Mouse (Mus musculus) heart, adult 2 months (tissue): ENCODE data around the gene Slc25a34. TPM values are rescaled to one million over a fixed set of nuclear protein-coding genes. Genes with fewer than 3 reads are reported as not detected.

ENCODE experiments used
- DNase-seq, 2 experiments: peaks; one replicate each; pipeline ENCODE4 v3.0.0; 2021
- H3K27ac ChIP-seq: fragments of 200-600 bp; 2 replicates; pipeline ENCODE4 v1.8.1; 2022
- H3K27me3 ChIP-seq: fragments of 200-500 bp; 2 replicates; pipeline ENCODE4 v1.6.1; 2012; ENCODE audit warnings: mild to moderate bottlenecking, low read length, inconsistent platforms, mixed read lengths; ENCODE audit not compliant: control insufficient read depth, insufficient read depth
- H3K36me3 ChIP-seq: fragments of 200-500 bp; 2 replicates; pipeline ENCODE4 v1.6.1; 2012; ENCODE audit warnings: low read length, inconsistent platforms; ENCODE audit not compliant: control insufficient read depth, insufficient read depth
- H3K4me1 ChIP-seq: fragments of 200-500 bp; 2 replicates; pipeline ENCODE4 v1.6.1; 2011; ENCODE audit warnings: low read length; ENCODE audit not compliant: control insufficient read depth, insufficient read depth
- H3K4me3 ChIP-seq: fragments of 200-600 bp; 2 replicates; pipeline ENCODE4 v1.8.1; 2022
- H3K79me2 ChIP-seq: fragments of 200-500 bp; replicated peaks from 2 replicates; pipeline ENCODE4 v1.6.1; 2012; ENCODE audit warnings: mild to moderate bottlenecking, inconsistent platforms, low read length, moderate library complexity, mixed read lengths; ENCODE audit not compliant: control insufficient read depth, insufficient read depth
- H3K9ac ChIP-seq: fragments of 200-500 bp; 2 replicates; pipeline ENCODE4 v1.6.1; 2012; ENCODE audit warnings: low read depth, mild to moderate bottlenecking, control low read depth, inconsistent platforms, low read length, mixed read lengths
- CTCF ChIP-seq: fragments of 200-600 bp; IDR thresholded peaks from 2 replicates; pipeline ENCODE4 v1.8.1; 2022; ENCODE audit warnings: antibody characterized with exemption, mild to moderate bottlenecking, moderate library complexity
- EP300 ChIP-seq: fragments of 200-500 bp; IDR thresholded peaks from 2 replicates; pipeline ENCODE4 v1.6.1; 2011; ENCODE audit warnings: low read depth, low read length, control low read depth; ENCODE audit not compliant: insufficient read depth
- POLR2A ChIP-seq: fragments of 200-500 bp; IDR thresholded peaks from 2 replicates; pipeline ENCODE4 v1.6.1; 2011; ENCODE audit warnings: mild to moderate bottlenecking, low read depth, low read length, control low read depth; ENCODE audit not compliant: insufficient read depth
- WGBS: fragments of 180-500 bp; shearing (Covaris S2); methylation state at CpG from one replicate; pipeline ENCODE4 v1.1.7; 2018; 5-methylcytosine and 5-hydroxymethylcytosine counted together
- intact Hi-C: fragments of 180-260 bp; cut with DNase I; formaldehyde crosslinking; loops from one replicate; pipeline ENCODE4 v1.15.1; 2025
- polyA plus RNA-seq: library from polyadenylated mRNA; depleted of rRNA; stranded (reverse); fragments of >200 nt; gene quantifications from 2 replicates; pipeline ENCODE4 v1.2.3, GENCODE M21; 2012
- total RNA-seq, 2 experiments: library from RNA; stranded (reverse); gene quantifications; 2 replicates each; pipeline ENCODE4 v1.2.3; 2021

Slc25a34 gene
- total and polyA plus RNA-seq, 3 experiments = 118 to 183 (median 132) TPM

DNA sequence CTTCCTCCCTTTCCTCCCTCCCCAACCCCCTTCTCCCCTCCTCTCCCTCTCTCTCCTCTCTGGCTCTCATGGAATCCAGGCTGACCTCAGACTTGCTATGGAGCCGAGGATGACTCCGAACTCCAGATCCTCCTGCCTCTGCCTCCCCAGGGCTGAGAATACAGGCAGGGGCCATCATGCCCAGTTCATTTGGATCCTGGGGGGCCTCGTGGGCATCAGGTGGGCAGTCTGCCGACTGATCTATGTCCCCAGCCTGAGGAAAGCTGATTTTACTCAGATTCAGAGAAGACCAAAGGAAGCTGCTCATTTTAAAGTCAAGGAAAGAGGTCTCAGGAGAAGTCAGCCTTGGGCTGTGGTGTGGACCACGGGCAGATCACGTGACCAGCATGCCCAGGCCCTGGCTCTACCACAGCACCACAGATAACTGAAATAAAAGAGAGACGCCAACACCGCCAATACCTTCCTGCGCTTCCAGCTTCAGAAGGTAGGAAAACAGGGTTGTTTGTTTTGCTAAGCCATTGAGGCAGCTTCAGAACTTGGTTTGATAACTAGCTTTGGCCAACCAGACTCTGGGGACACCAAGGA is 4.2 kb downstream of the Slc25a34 start:
- Histone ChIP-seq H3K27me3 (no peaks in the 10 kb centered on the region), H3K36me3 (no peaks in the 10 kb centered on the region), H3K79me2 (no peaks in the 10 kb centered on the region), H3K9ac (no peak overlapping the region), H3K27ac (no peak overlapping the region), H3K4me3 (no peak overlapping the region), H3K4me1 (peaks cover 3% of the 10 kb centered on the region)
- no peak for TF ChIP-seq POLR2A
- no peak for TF ChIP-seq CTCF
- DNase-seq = no peak
- intact Hi-C loops = loop anchor here (2.0 to 5.0 kb wide), 2 partner anchors 21 to 103 kb away; partner anchors contain the start of gene Ddi2
- WGBS = 75% methylated on average over 9 of the region's 9 CpGs

GRCm38 (mm10) chr4:141618565-141619243 is 4.9 kb downstream of the Slc25a34 start, which contains the start of gene Tmem82:
Gene Tmem82, minus strand, starts transcription at chr4:141618633.
- peak; percentile 69 to 71 for DNase-seq
- WGBS = 17% methylated on average over 20 of the region's 20 CpGs
- intact Hi-C loops = loop anchor here (1.0 to 5.0 kb wide), 3 partner anchors 20 to 235 kb away; partner anchors contain the start of gene Ddi2

DNA sequence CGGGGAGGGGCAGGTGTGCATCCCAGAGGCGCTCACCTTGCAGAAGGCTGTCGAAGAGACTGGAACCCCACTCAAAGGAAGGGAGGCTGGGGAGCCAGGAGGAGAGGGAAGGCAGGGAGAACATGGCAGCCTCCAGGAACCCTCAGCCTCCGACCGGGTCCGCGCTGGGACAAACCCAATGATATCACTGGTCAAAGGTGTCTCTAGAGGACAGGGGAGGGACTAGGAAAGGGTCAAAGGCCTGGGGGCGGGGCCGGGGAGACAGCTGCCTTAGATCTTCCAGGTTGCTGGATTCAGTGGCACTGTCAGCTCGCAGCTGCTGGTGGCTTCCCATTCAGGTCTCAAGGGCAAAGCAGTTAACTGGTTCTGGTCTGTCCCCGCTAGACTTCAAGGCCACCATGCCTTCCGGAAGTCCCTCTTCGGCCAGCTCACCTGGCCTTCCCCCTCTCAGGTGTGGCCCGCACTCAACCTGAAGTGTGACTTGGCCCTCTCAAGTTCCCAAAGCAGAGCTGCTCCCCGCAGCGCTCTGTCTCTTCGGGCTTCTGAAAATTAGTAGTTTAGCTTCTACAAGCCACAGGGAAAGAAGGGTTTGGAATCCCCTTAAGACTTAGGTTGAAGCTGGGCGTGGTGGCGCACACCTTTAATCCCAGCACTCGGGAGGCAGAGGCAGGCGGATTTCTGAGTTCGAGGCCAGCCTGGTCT is 5.6 kb downstream of the Slc25a34 start:
- intact Hi-C loops = loop anchor here (1.0 to 5.0 kb wide), 3 partner anchors 19 to 235 kb away; partner anchors contain the start of gene Ddi2
- Histone ChIP-seq H3K9ac (peak overlapping the region; percentile 33), H3K4me3 (no peak overlapping the region), H3K27ac (peak overlapping the region; percentile 28), H3K4me1 (peaks cover 2% of the 10 kb centered on the region), H3K27me3 (no peaks in the 10 kb centered on the region), H3K36me3 (no peaks in the 10 kb centered on the region), H3K79me2 (no peaks in the 10 kb centered on the region)
- peak; percentile 31 to 51 for DNase-seq
- TF ChIP-seq POLR2A = no peak
- 15% methylated on average over 22 of the region's 22 CpGs for WGBS

More at GRCm38 (mm10) chr4:141618565-141619243, 4.9 kb downstream of the Slc25a34 start, which contains the start of gene Tmem82:
- H3K79me2 ChIP-seq = no peaks in the 10 kb centered on the region
- peak within 1 kb of the TSS; percentile 33 for H3K27ac ChIP-seq
- peak; percentile 3; the same call in 1 of the 2 replicates for TF ChIP-seq POLR2A
- TF ChIP-seq CTCF = peak; percentile 69
- peak; percentile 71; the same call in 1 of the 2 replicates for TF ChIP-seq EP300
- H3K4me1 ChIP-seq = peaks cover 2% of the 10 kb centered on the region
- H3K27me3 ChIP-seq = no peaks in the 10 kb centered on the region
- H3K4me3 ChIP-seq = no peak within 1 kb of the TSS
- no peaks in the 10 kb centered on the region for H3K36me3 ChIP-seq
- H3K9ac ChIP-seq = peak within 1 kb of the TSS; percentile 60

DNA sequence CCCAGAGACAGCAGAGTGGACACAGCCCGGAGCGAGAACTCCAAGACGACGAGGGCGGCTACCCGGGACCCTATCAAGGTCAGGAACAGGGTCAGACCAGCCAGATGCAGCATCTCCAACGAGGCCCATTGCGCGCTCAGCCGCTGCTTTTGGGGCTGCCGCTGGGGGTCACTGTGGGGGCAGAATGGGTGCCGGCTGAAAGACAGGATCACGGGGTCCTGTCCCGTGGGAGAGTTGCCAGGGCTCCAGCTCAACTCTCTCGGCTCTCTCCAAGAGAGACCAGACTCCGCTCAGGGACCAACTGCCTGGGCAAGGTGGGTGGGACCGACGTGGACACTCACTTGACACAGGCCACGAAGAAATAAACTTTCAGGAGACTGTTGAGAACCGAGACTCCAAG is 6.3 kb downstream of the Slc25a34 start:
- peak; percentile 75 to 80 for DNase-seq
- Histone ChIP-seq H3K79me2 (no peaks in the 10 kb centered on the region), H3K4me3 (no peak overlapping the region), H3K27ac (no peak overlapping the region), H3K4me1 (peaks cover 2% of the 10 kb centered on the region), H3K9ac (peak overlapping the region; percentile 33), H3K36me3 (no peaks in the 10 kb centered on the region), H3K27me3 (no peaks in the 10 kb centered on the region)
- WGBS = 18% methylated on average over 20 of the region's 20 CpGs
- intact Hi-C loops = loop anchor here (5.0 kb wide), 1 partner anchor 105 kb away; the partner anchor contains the start of gene Ddi2
- TF ChIP-seq EP300 = 0 out of 2 replicates have a peak, but pooled peaks have one; percentile 35
- peak; percentile 70 for TF ChIP-seq CTCF
- no peak for TF ChIP-seq POLR2A

GRCm38 (mm10) chr4:141616811-141617210 is 6.8 kb downstream of the Slc25a34 start:
- no peak for DNase-seq
- TF ChIP-seq CTCF (no peak), EP300 (no peak), POLR2A (no peak)
- peaks cover 2% of the 10 kb centered on the region for H3K4me1 ChIP-seq
- H3K79me2 ChIP-seq = no peaks in the 10 kb centered on the region
- no peaks in the 10 kb centered on the region for H3K36me3 ChIP-seq
- H3K9ac ChIP-seq = no peak overlapping the region
- H3K27ac ChIP-seq = no peak overlapping the region
- intact Hi-C loops = loop anchor here (5.0 kb wide), 1 partner anchor 105 kb away; the partner anchor contains the start of gene Ddi2
- no peaks in the 10 kb centered on the region for H3K27me3 ChIP-seq
- H3K4me3 ChIP-seq = no peak overlapping the region
- 84% methylated on average over 6 of the region's 6 CpGs for WGBS
